Mouse (Mus musculus): ENCODE data around the gene Taf4.

Taf4 gene

GRCm38 (mm10) chr2:179980616-179981015 lies 4.2 kb upstream of the Taf4 start:
- no peak for DNase-seq

DNA sequence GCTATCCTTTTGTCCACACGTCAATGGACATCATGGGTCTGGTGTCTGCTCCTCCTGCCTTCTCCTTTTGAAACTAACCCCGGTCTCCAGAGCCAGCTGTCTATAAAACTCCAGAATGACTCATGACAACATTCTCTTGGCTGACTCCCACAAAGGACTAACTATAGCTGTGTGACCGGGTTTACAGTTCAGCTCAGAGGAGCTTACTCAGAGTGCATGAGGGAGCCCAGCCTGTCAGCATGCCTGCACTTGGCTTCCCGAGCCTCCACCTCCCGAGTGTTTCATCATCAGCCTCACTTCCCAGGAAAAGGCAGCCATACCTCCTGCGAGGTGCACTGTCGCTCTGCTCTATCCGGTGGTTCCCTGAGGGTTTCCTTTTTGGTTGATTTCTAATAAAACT lies 3.4 kb upstream of the Taf4 start:
- DNase-seq = no peak

- DNase-seq = no peak
These were observed 1.8 kb upstream of the Taf4 start for GRCm38 (mm10) chr2:179978250-179978649.

DNA sequence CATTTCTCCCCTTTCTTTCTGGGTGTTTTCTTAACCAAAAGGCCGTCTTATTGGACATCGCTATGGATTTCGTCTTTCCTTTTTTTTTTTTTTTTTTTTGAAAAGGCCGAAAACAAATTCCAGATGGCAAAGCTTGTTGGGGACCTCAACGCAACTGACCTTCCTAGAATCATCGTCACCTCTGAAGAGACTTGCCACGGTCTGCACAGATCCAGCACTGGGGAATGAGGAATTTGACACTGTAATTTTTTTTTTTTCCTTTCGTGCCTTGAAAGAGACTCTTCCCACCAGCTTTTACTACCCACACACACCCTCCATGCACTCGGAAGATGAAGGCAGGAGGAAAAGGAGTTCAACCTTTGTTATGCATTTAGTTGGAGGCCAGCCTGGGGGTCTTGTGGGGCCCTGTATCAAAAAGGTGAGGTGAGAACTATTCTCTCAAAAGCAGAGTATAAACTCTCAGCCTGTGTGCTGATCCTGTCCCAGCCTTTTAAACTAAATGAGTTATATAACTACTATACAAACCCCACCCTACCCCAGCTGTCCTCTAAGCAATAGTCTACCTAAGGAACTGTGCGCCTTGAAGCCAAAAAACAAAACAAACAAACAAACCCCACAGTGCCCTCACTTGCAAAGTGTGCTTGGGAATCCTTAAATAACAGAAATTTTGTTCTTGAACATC lies 1.0 kb upstream of the Taf4 start:
- no peak for DNase-seq

DNA sequence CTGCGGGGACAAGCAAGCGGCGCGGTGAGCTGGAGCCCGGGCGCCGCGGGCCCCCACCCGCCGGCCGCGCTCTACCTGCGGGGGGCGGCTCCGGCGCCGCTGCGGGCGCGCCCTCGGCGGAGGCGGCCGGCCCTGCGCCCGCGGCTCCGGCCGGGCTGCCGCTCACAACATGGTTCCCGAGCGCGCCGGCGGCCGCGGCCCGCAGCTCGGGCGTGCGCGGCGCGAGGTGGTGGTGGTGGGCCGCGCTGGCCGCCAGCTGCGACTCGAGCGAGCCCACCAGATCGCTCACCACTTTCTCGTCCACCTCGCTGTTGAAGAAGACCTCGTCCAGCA lies 185 bp downstream of the Taf4 start:
- no peak for DNase-seq

- DNase-seq = no peak
These were observed 595 bp downstream of the Taf4 start for GRCm38 (mm10) chr2:179975851-179976250.

- DNase-seq = peak; percentile 41 to 61
These were observed 1.6 kb downstream of the Taf4 start for GRCm38 (mm10) chr2:179974651-179975471.

DNA sequence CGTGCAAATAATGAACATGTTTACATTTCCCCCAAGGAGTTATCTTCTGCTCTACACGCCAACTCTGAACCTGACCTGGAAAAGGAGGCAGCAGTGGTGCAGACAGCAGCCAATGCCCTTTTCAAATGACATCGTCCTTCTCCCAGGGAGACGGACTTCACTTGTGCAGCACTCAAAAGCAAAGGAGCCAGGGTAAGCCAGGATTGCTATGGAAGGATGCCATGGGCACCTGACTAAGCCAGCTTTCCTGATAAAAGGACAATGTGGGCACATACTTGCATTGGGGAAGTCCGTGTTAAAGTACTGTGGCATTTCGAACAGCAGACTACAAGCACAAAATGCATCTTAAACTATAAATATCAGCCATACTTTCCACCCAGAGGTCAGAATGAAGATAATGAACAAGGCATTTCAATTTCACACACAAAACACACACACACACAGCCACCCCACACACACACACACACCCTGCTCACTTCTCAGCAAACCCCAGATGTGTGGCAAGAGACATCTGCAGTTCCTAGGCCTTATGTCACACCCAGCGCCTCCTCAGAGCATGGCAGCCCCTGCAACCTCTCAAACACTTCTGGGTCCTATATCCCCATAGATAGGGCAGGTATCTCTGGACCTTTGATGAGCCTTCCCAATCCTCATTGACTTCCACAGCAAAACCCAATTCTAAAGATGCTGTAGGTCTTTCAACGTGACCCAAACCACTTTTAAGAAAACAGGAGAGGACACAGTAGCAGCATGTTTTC lies 2.4 kb downstream of the Taf4 start:
- DNase-seq = no peak

DNA sequence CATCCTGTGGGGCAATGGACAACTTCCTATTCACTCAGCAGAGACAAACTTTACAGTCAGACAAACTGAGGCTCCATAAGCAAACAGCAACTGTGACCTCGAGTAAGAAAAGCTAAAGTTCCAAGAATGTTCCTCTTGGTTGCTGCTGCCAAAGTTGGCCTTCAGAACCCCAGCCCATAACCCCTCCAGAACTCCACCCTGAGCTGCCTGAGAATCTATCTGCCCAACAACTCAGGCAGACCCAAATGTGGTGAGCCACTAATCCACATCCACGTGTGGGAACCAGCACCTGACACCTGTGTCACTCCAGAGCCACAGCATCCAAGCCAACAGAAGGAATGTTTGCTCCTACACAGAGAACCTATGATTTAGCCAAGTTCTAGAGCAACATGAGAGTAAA lies 4.0 kb downstream of the Taf4 start:
- DNase-seq = no peak

GRCm38 (mm10) chr2:179971891-179972290 lies 4.6 kb downstream of the Taf4 start:
- DNase-seq = no peak

GRCm38 (mm10) chr2:179969137-179969536 lies 7.3 kb downstream of the Taf4 start:
- no peak for DNase-seq

- DNase-seq = no peak
These were observed 8.8 kb downstream of the Taf4 start for GRCm38 (mm10) chr2:179967633-179968032.

DNA sequence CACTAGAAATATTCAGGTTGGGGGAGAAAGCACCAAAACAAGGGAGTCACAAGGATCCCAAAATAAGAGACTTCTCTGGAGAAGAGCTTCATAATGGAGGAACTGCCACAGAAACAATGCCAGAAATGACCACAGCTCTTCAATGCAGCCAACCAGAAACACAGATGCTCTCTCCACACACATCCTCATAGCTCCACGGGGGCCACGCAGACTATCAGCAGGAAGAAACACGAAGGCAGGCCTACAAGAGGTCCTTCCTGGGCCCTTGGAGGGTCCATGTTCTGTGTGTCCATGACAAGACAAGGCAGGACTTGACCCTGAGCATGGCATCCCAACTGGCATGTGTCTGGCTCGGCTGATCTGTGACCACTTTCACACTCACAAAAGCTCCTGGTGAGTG lies 15.0 kb downstream of the Taf4 start:
- DNase-seq = no peak

- DNase-seq = no peak
These were observed 16.1 kb downstream of the Taf4 start for GRCm38 (mm10) chr2:179960327-179960726.

GRCm38 (mm10) chr2:179959391-179959790 lies 17.1 kb downstream of the Taf4 start:
- no peak for DNase-seq

GRCm38 (mm10) chr2:179951542-179952524 lies 24.6 kb downstream of the Taf4 start:
- DNase-seq = no peak

DNA sequence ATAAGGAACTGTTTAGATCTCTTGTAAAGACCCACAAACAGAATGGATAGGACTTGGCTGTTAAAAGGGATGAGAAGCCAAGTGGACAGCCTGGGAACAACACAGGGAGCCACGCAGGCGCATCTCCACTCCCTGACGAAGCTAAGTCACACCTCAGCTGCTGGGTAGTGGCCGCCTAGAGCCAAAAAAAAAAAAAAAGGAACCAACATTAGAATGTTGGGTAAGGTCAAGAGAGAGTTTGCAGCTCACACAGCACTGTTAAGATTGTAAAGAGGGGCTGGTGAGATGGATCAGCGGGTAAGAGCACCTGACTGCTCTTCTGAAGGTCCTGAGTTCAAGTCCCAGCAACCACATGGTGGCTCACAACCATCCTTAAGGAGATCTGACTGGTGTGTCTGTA lies 27.6 kb downstream of the Taf4 start:
- no peak for DNase-seq

GRCm38 (mm10) chr2:179947607-179948006 lies 28.8 kb downstream of the Taf4 start:
- no peak for DNase-seq

DNA sequence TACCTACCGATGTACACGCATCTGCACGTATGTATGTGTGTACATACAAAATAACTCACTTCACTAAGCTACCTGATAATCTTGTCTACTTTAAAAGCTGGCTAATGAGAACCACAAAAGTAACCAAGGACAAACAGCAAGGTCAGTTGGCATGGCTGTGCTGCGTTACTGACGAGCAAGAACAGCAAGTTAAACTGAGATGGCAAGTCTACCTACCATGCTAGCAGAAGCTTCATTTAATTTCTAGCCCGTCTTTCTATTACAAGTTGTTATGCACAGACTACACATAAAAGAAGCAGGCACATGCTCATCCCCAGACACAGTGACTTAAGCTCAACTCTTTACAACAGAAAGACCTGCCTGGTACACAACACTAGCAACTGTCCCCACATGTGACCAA lies 29.9 kb downstream of the Taf4 start:
- DNase-seq = no peak

DNA sequence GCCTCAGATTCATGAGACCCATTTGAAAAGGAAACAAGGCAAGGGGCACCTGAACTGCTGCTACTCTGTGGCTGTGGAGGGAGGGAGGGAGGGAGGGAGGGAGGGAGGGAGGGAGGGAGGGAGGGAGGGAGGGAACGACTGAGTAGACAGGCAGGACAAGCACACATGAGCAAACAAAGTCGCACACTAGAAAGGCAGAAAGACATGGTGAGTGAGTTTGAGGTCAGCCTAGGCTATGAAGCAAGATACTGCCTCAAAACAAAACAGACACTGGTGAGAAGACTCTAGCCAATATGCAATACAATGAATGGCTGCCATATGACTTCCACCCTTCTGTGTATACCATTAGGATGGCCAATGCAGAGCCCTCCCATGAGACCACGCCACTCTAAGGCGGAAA lies 31.4 kb downstream of the Taf4 start:
- DNase-seq = no peak

DNA sequence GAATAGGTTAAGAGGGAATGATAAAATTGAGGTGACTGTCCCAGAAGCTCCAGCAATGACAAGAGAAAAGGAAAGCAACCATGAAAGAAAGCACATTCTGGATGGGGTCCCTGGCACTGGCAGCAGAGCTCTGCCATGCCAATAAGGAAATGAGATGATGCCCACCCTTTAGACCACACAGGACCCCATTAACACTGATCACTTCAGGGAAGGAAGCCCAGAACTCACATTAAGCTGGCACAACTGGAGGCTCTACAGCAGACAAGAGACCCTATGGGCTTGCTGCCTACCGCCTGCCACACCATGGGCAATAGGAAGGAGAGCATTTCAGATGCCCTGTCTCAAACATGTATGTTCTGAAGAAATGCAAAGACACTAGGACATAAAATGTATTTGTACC lies 34.8 kb downstream of the Taf4 start:
- DNase-seq = no peak

- DNase-seq = no peak
These were observed 39.4 kb downstream of the Taf4 start for GRCm38 (mm10) chr2:179937091-179937490.

DNA sequence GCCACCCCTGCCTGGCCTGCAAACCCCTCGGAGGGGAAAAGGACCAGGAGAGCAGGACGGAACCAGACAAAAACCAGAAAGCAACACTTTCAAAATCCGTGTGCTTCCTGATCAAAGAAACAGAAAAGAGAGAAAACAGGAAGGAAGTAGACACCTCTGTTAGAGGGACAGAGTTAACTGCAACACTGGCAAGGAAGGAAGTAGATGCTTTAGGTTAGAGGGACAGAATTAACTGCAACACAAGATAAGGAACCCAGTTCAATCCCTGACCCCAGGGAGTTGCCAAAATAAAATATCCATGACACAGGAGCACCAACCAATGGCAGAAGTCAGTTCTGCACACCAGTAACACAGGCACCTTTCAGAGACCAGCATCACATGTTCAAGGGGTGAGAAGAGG lies 42.3 kb downstream of the Taf4 start:
- DNase-seq = no peak

All from lung, adult 18-20 months (tissue).